Mouse (Mus musculus) CD4-positive, CD25-positive, alpha-beta regulatory T cell, adult 4 months (primary cell): ENCODE measurements around the gene Shank2. TPM values are rescaled to one million over a fixed set of nuclear protein-coding genes. Genes with fewer than 3 reads are reported as not detected.

ENCODE experiments used
- ATAC-seq: one replicate; pipeline ENCODE4 v1.8.0; 2017
- polyA plus RNA-seq, 2 experiments: library from polyadenylated mRNA; unstranded; fragments of 100-300 nt; shearing (Covaris generic); gene quantifications; one replicate each; pipeline ENCODE4 v1.2.1; 2017

Gene Shank2
- polyA plus RNA-seq, 2 experiments from 2014 or later = 0.05 TPM; not detected in 1

GRCm38 (mm10) chr7:144283701-144284100 lies 282.0 kb downstream of the Shank2 start:
- no peak for ATAC-seq

DNA sequence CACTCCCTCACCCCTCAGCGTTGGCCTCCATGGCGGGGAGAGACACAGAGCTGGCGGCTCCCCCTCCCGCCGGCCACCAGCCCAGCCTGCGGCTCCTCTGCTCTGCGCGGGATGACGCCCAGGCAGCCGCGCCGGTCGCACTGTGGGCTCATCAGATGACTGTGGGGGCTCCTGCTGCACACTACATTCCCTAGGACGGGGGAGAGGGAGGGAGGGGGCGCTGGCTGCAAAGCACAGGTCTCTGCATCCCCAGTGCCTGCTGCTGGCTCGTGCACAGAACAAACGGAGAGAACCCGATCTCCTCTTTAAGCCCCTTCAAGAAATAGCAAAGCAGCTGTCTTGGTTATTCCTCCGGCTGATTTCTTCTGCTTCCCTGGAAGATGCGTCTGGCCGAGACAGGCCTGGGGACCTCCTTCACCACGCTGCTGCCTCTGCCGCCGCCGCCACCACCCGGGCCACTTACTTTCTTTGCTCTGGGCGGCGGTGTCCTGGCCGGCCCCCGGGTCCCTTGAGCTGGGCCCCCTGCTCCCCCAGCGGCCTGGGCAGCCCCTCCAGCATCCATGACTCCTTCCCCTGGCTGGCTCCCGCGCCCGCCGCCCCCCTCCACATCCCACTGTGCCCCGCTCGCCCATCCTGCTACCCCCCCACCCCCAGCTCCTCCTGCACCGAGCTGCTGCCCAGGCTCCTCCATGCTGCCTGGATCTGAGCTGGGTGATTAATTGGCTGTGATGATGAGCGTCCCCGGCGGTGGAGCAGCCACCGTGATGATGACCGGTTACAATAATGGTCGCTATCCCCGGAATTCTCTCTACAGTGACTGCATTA lies 282.7 kb downstream of the Shank2 start:
- no peak for ATAC-seq

GRCm38 (mm10) chr7:144285066-144285633 lies 283.4 kb downstream of the Shank2 start:
- no peak for ATAC-seq

- ATAC-seq = no peak
Observed at GRCm38 (mm10) chr7:144285912-144286311, 284.2 kb downstream of the Shank2 start.

DNA sequence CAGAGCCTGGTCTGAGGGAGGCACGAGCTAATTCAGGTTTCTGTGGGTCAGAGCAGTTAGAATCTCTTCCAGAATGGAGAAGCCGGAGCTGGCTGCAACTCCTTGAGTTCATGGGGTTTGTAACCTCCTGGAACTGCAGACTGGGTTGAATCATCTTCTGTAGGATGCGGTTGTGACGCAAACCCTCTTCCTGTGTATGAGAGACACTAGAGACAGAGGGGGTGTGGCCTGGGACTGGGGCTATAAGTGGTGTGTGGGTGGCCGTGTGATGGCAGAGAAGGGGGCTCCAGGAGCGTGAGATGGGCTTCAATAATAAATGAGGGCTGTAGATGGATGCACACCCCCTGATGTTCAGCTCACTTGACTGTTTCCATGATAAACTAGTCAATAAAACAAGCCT lies 286.3 kb downstream of the Shank2 start:
- no peak for ATAC-seq

DNA sequence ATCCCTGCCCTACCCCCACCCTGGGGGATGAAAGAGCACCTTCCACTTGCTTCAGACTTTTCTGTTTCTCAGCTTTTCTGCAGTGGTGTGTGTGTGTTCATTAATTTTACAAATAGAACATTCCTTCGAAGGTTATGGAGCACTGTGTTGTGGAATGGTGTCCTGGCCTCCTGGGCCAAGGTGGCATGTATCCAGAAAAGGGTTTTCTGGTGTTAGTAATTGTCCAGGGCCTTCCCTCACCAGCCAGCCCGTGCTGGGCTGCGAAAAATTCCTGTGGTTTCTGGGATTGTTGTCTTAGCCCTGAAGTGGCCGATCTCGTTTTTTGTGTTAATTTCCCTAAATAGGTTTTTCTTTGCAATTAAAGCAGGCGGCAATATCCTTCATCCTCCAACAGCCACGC lies 289.8 kb downstream of the Shank2 start:
- ATAC-seq = no peak

DNA sequence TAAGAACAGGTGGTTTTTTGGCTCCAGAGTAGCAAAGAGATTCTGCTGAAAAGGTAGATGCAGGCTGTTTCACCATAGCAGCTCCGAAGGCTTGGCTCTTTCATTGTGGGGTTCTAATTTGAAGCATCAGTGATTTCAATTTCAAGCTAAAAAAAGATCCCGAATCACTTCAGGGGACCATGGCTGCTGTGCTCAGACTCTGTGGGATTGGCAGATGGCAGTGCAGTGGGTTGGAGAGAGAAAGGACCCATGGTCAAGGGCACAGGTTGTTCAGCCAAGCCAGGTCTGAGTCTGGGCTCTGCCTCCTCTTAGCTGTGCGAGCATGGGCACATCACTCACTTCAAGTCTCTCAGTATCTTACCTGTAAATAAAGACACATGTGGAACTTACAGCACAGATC lies 291.9 kb downstream of the Shank2 start:
- no peak for ATAC-seq

DNA sequence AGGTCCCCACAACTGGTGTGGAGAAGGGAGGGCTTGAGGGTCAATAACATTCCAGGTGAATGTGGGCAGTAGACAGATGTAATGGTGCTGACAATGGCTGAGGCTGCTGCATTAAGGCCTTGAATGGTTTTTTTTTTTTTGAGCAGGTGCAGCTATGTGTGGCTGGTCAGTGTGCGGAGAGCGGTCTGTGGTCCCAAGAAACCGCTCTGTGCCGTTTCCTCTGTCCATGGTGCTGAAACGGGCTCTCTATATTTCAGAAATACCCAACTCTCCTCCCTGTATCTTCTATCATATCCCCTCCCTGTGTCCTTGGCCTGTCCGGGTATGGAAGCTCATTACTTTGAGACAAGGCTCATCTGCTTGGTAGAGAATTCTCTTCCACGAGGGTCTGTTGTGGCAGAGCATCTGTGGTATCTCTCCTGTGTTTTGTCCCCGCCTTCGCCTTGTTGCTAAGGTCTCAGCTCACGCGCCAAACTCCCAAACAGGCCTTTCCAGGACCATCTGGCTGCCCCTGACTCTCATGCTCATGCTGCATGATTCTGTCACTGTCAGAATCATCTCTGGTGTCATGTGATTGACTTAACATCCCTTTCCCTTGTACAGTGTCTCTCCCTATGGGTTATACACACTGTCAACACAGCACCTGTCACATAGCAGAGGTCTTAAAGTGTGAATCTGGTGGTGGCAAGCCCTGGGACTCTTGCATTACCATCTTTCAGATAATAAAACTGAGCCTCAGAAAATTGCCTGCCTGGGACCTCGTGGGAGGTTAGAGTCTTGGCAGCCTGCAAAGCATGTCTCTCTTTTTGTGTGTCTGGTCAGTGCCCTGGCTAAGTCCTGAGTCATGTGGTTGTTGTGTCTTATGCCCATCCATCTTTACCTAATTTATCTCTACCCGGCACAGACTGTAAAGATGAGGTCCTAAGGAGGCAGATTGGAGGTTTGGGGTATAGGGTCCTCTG lies 292.8 kb downstream of the Shank2 start:
- ATAC-seq = no peak

GRCm38 (mm10) chr7:144299351-144299750 lies 297.6 kb downstream of the Shank2 start:
- ATAC-seq = no peak

GRCm38 (mm10) chr7:144301646-144302045 lies 299.9 kb downstream of the Shank2 start:
- ATAC-seq = no peak

DNA sequence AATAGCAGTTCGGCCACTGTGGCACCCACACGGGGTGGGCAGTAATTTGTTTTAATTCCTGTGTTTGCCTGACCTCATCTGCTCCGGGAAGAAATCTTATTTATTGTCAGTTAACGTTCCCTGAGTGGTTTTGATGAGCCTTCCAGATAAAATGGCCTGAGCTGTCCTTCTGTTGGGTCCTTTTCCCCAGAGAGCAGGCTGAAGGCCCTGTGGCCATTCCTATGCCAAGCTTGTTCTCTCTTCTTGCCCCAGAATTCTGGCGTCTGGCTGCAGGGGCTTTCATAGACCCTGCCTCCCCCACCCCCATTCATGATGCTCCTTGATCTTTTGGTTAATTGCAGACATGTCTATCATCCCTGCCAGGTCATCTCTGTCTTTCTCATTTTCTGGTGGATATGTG lies 300.8 kb downstream of the Shank2 start:
- ATAC-seq = no peak

GRCm38 (mm10) chr7:144307853-144308409 lies 306.2 kb downstream of the Shank2 start:
- no peak for ATAC-seq

GRCm38 (mm10) chr7:144314438-144315105 lies 312.8 kb downstream of the Shank2 start:
- no peak for ATAC-seq

DNA sequence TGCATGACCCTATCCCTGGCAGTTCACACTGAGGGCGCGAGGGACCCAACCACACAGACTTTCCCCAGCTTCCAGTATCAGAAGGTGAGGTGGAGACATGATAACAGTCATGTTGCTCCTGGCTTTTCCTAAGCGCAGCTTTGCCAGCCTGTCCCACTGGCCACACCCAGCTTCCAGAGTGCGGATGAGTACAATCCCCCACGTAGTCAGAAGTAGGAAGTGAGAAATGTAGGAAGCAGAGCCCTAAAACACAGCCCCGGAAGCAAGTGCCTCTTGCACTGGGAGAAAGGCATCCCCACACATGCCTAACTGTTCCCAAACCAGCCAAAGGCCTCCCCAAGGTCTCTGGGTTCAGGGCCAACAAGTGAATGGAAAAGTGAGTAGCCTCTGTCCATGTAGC lies 314.5 kb downstream of the Shank2 start:
- ATAC-seq = no peak

- no peak for ATAC-seq
Observed at GRCm38 (mm10) chr7:144316797-144317196, 315.1 kb downstream of the Shank2 start.

DNA sequence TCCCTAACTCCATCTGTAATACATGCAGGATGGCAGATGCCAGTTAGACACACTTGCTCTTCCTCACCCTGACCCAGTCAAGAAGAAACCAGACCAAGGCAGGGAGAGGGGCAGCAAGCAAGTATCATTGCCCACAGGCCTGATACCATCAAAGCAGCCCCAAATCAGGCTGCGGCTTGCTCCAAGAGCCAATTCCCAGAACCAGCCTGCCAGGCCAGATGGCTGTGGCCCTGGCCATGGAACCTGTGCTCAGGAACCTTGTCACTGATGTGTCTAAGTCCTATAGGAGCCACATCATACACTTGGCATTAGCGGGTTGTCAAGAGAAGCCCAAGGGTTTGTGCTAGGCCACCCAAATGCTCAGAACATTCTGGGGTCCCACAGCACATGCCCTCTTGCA lies 322.3 kb downstream of the Shank2 start:
- no peak for ATAC-seq

DNA sequence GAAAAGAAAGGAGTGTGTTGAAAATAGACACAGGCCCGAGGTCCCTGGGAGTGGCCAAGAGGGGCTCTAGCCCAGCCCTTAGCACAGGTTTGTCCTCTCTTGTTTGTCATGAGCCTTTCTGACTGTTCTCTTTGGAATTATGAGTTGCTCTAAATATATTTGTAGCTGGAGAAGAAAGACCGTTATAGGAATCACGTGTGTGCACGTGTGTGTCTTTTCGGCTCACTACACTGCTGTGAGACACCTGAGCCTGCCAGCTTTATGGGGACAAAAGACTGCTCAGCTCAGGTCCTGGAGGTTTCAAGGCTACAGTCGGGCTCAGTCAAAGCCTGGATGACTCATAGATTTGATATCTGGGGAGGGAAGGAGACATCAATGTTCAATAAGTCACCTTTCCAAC lies 323.1 kb downstream of the Shank2 start:
- no peak for ATAC-seq

DNA sequence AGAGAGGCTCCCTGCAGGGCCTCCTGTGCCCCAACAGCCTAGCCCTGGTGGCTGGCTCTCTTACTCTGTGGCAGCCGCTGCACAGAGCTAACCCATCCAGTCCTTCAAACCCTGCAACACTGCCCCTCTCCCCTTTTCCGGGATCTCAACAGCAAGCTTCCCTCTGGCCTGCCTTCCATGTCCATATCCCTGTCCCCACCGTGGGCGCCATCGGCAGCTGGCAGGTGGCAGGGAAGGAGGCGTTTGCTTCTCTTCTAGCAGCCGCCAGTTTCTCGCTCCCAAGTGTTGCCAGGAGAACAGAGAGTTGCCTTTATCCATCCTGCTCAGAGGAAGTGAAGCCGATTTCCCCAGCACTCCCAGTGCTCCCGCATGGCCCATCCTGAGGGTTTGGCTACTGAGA lies 323.9 kb downstream of the Shank2 start:
- ATAC-seq = no peak

DNA sequence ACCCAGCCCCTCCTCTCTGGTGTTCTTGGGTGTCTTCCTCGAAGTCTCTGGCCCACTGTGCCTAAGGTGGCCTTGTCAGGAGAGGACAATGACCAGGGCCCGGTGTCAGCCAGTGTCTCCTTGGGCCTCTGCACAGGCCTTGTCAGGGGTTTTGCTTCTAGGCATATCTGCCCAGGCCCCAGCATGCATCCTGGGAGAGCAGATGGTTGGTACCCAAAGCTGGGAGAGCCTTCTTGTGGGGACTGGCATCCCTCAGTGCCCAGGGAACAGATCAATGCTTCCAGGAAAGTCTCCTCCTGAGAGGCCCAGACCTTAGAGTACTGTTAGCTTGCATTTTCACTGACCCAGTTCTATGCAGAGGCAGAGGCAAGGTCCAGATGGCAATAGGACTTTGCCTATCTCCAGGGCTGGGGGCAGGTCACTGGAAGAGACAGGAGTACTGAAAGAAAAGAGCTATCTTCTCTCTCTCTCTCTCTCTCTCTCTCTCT lies 327.7 kb downstream of the Shank2 start:
- ATAC-seq = no peak

DNA sequence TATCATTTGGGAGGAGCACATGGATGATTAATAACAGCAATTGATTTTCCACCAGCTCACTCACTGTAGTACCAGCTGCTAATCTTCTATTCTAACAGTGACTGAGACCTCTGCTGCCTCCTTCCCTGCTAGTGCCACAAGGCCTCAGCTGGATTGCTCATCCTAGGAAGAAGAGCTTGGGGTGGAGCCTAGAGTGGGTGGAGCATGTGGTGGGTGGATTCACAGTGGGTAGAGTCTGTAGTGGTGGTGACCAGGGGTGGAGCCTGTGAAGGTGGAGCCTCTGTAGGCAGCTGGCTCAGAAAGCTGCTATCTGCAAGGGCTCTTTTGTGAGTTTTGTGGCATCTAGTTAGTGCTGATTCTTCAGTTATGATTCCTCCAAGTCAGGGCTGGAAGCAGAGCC lies 334.9 kb downstream of the Shank2 start:
- ATAC-seq = no peak

GRCm38 (mm10) chr7:144338694-144339093 lies 337.0 kb downstream of the Shank2 start:
- no peak for ATAC-seq

- no peak for ATAC-seq
Observed at GRCm38 (mm10) chr7:144340376-144340775, 338.6 kb downstream of the Shank2 start.
